Mouse (Mus musculus) kidney, postnatal 0 days (tissue): ENCODE results near the gene BC004004. TPM values are rescaled to one million over a fixed set of nuclear protein-coding genes. Genes with fewer than 3 reads are reported as not detected.

Experiments
- ATAC-seq: fragments of 200-750 bp; cut with Nextera tagmentation; replicated peaks from 2 replicates; pipeline ENCODE4 v1.8.0; 2017; ENCODE audit warnings: low read depth, moderate number of reproducible peaks, moderate TSS enrichment, moderate library complexity; ENCODE audit not compliant: low FRiP score
- DNase-seq: peaks from one replicate; pipeline ENCODE4 v3.0.0-alpha.2; 2016; ENCODE audit warnings: low spot score
- H3K27ac ChIP-seq: fragments of 300-500 bp; sonication (generic); 2 replicates; pipeline ENCODE4 v1.5.1; 2014; ENCODE audit warnings: mild to moderate bottlenecking
- H3K27me3 ChIP-seq: fragments of 300-500 bp; sonication (generic); 2 replicates; pipeline ENCODE4 v1.6.1; 2014; ENCODE audit warnings: low read length, mixed read lengths; ENCODE audit not compliant: insufficient read depth
- H3K36me3 ChIP-seq: fragments of 300-500 bp; sonication (generic); 2 replicates; pipeline ENCODE4 v1.6.1; 2014; ENCODE audit warnings: low read length, mixed read lengths; ENCODE audit not compliant: insufficient read depth
- H3K4me1 ChIP-seq: fragments of 300-500 bp; sonication (generic); replicated peaks from 2 replicates; pipeline ENCODE4 v1.6.1; 2014; ENCODE audit warnings: antibody characterized with exemption, low read length, mixed read lengths; ENCODE audit not compliant: insufficient read depth
- H3K4me2 ChIP-seq: fragments of 300-500 bp; sonication (generic); 2 replicates; pipeline ENCODE4 v1.6.1; 2014; ENCODE audit warnings: mild to moderate bottlenecking, low read length, moderate library complexity, mixed read lengths
- H3K4me3 ChIP-seq: fragments of 300-500 bp; sonication (generic); replicated peaks from 2 replicates; pipeline ENCODE4 v1.5.1; 2014; ENCODE audit warnings: low read depth, low read length
- H3K9ac ChIP-seq: fragments of 300-500 bp; sonication (generic); 2 replicates; pipeline ENCODE4 v1.6.1; 2014; ENCODE audit warnings: low read depth, low read length
- H3K9me3 ChIP-seq: fragments of 300-500 bp; sonication (generic); replicated peaks from 2 replicates; pipeline ENCODE4 v1.6.1; 2016; ENCODE audit warnings: low read length, inconsistent platforms, mixed read lengths
- CTCF ChIP-seq: IDR thresholded peaks from 2 replicates; pipeline ENCODE4 v1.5.1; 2016; ENCODE audit warnings: antibody characterized with exemption, low read depth, mild to moderate bottlenecking, moderate library complexity
- WGBS: fragments of 180-500 bp; shearing (Covaris S2); extraction: QIAGEN DNeasy Blood & Tissue Kit; methylation state at CpG from one replicate; pipeline ENCODE4 v1.1.7; 2014; 5-methylcytosine and 5-hydroxymethylcytosine counted together
- polyA plus RNA-seq: library from polyadenylated mRNA; unstranded; fragments of >200 nt; fragmentation: Nextera tagmentation; extraction: Ambion mirVana; gene quantifications from 2 replicates; pipeline ENCODE4 v1.2.1, GENCODE M21; 2015

BC004004 gene
- polyA plus RNA-seq, 1 experiment from 2014 or later = 131 TPM

- WGBS = 90% methylated on average over 19 of the region's 19 CpGs
- Histone ChIP-seq H3K4me1 (peaks cover 12% of the 10 kb centered on the region; the same call in 1 of the 2 replicates), H3K27ac (no peak overlapping the region), H3K4me2 (no peak overlapping the region), H3K9me3 (no peaks in the 10 kb centered on the region), H3K27me3 (no peaks in the 10 kb centered on the region), H3K9ac (no peak overlapping the region), H3K36me3 (peaks cover 80% of the 10 kb centered on the region), H3K4me3 (no peak overlapping the region)
- TF ChIP-seq CTCF = no peak
- no peak for ATAC-seq
- DNase-seq = no peak
Observed at GRCm38 (mm10) chr17:29336266-29336990, 67.8 kb downstream of the BC004004 start.

GRCm38 (mm10) chr17:29337979-29338823 lies 69.6 kb downstream of the BC004004 start:
- 94% methylated on average over 9 of the region's 9 CpGs for WGBS
- Histone ChIP-seq H3K27ac (0 out of 2 replicates have a peak overlapping the region, but pooled peaks have one; percentile 25), H3K36me3 (peaks cover 65% of the 10 kb centered on the region), H3K4me1 (peaks cover 26% of the 10 kb centered on the region), H3K27me3 (no peaks in the 10 kb centered on the region), H3K4me3 (no peak overlapping the region), H3K9me3 (no peaks in the 10 kb centered on the region), H3K4me2 (no peak overlapping the region), H3K9ac (no peak overlapping the region)
- TF ChIP-seq CTCF = no peak
- no peak for ATAC-seq
- no peak for DNase-seq

- no peak overlapping the region for H3K9ac ChIP-seq
- 68% methylated on average over 11 of the region's 11 CpGs for WGBS
- peaks cover 26% of the 10 kb centered on the region for H3K4me1 ChIP-seq
- DNase-seq (peak; percentile 21), ATAC-seq (no peak)
- no peaks in the 10 kb centered on the region for H3K9me3 ChIP-seq
- H3K27ac ChIP-seq = peak overlapping the region; percentile 25
- H3K27me3 ChIP-seq = no peaks in the 10 kb centered on the region
- H3K4me3 ChIP-seq = no peak overlapping the region
- H3K4me2 ChIP-seq = no peak overlapping the region
- peaks cover 65% of the 10 kb centered on the region for H3K36me3 ChIP-seq
- no peak for TF ChIP-seq CTCF
Observed at GRCm38 (mm10) chr17:29339170-29339768, 70.7 kb downstream of the BC004004 start.

GRCm38 (mm10) chr17:29340406-29341261 lies 72.0 kb downstream of the BC004004 start:
- H3K4me3 ChIP-seq = no peak overlapping the region
- H3K4me2 ChIP-seq = 0 out of 2 replicates have a peak overlapping the region, but pooled peaks have one; percentile 31
- 65% methylated on average over 18 of the region's 18 CpGs for WGBS
- ATAC-seq (0 out of 2 replicates have a peak, but pooled peaks have one; percentile 6), DNase-seq (peak; percentile 42)
- no peaks in the 10 kb centered on the region for H3K27me3 ChIP-seq
- no peaks in the 10 kb centered on the region for H3K9me3 ChIP-seq
- H3K36me3 ChIP-seq = peaks cover 62% of the 10 kb centered on the region
- H3K9ac ChIP-seq = 0 out of 2 replicates have a peak overlapping the region, but pooled peaks have one; percentile 0
- peaks cover 31% of the 10 kb centered on the region for H3K4me1 ChIP-seq
- H3K27ac ChIP-seq = peak overlapping the region; percentile 87
- TF ChIP-seq CTCF = no peak

- Histone ChIP-seq H3K4me1 (peaks cover 37% of the 10 kb centered on the region), H3K27me3 (no peaks in the 10 kb centered on the region), H3K4me2 (peak overlapping the region; percentile 31), H3K27ac (peak overlapping the region; percentile 87), H3K9ac (no peak overlapping the region), H3K9me3 (no peaks in the 10 kb centered on the region), H3K36me3 (peaks cover 53% of the 10 kb centered on the region), H3K4me3 (no peak overlapping the region)
- ATAC-seq (peak; percentile 81), DNase-seq (peak; percentile 83)
- WGBS = 12% methylated on average over 9 of the region's 9 CpGs
- TF ChIP-seq CTCF = peak; percentile 50
Observed at GRCm38 (mm10) chr17:29341591-29342003, 73.0 kb downstream of the BC004004 start.
